Mouse (Mus musculus) myocyte (in vitro differentiated cells): ENCODE measurements around the gene Ksr2.

Experiments used
- CEBPB ChIP-seq: IDR thresholded peaks from 2 replicates; pipeline ENCODE4 v1.6.1; 2011; ENCODE audit warnings: mild to moderate bottlenecking, moderate library complexity; ENCODE audit not compliant: poor library complexity, insufficient read depth, severe bottlenecking
- E2F4 ChIP-seq: IDR thresholded peaks from one replicate; pipeline ENCODE4 v1.6.1; 2011; ENCODE audit warnings: mild to moderate bottlenecking, control low read depth, moderate library complexity; ENCODE audit not compliant: insufficient read depth
- MYOG ChIP-seq, 3 experiments: IDR thresholded peaks; one replicate each; pipeline ENCODE4 v1.6.1; 2011; ENCODE audit warnings: control low read depth in 2 of 3, low read depth in 2 of 3, mild to moderate bottlenecking in 2 of 3; ENCODE audit not compliant: insufficient read length in 2 of 3, control insufficient read depth in 1 of 3, insufficient read depth in 1 of 3
- POLR2A ChIP-seq: IDR thresholded peaks from one replicate; pipeline ENCODE4 v1.6.1; 2011; ENCODE audit warnings: low read depth, mild to moderate bottlenecking, control low read depth, moderate library complexity; ENCODE audit not compliant: insufficient read length
- POLR2AphosphoS2 ChIP-seq: IDR thresholded peaks from one replicate; pipeline ENCODE4 v1.6.1; 2011; ENCODE audit warnings: low read depth, control low read depth; ENCODE audit not compliant: insufficient read length
- REST ChIP-seq: IDR thresholded peaks from one replicate; pipeline ENCODE4 v1.6.1; 2011; ENCODE audit warnings: mild to moderate bottlenecking, control low read depth, moderate library complexity; ENCODE audit not compliant: insufficient read depth, insufficient read length
- SRF ChIP-seq: IDR thresholded peaks from one replicate; pipeline ENCODE4 v1.6.1; 2011; ENCODE audit warnings: low read depth; ENCODE audit not compliant: control insufficient read depth, insufficient read length
- TCF12 ChIP-seq: IDR thresholded peaks from one replicate; pipeline ENCODE4 v1.6.1; 2011; ENCODE audit warnings: mild to moderate bottlenecking, control low read depth; ENCODE audit not compliant: poor library complexity, insufficient read depth, severe bottlenecking
- USF1 ChIP-seq: IDR thresholded peaks from one replicate; pipeline ENCODE4 v1.6.1; 2011; ENCODE audit warnings: low read depth, mild to moderate bottlenecking, control low read depth, moderate library complexity

DNA sequence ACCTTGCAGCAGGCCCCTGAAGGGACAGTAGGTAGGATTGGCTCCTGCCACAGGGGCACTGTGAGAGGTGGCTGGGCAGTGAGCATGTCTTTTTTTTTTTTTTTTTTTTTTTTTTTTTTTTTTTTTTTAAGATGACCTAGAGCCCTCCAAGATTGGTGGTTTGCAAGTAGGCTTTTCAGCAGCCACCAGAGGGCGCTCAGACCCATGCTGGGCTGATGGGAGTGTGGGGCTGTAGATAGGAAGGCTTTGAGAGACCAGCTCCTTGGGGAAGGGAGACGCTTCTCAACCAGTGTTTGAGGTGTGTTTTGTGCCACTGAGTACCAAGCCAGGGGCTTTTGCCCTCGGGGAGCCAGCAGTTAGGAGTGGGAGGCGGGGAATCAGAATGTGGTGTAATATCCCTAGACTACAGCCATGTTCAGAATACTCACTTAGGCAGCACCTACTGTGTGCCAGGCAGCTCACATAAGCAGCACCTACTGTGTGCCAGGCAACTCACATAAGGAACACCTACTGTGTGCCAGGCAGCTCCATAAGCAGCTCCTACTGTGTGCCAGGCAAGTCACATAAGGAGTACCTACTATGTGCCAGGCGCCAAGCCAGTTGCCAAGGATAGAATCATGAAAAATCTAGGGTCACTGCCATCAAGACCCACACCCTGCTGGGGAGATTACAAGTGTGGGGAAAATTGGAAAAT, 200.7 kb downstream of the Ksr2 start:
- TF ChIP-seq TCF12 (no peak), POLR2A (no peak), USF1 (no peak), E2F4 (no peak), POLR2AphosphoS2 (no peak), MYOG (IDR thresholded peaks at IDR 0.05; ENCODE audit: control insufficient read depth in 1 of 3, insufficient read depth in 1 of 3, insufficient read length in 2 of 3, low read depth in 2 of 3) (no peak), CEBPB (no peak), REST (no peak), SRF (no peak)
